Mouse (Mus musculus): ENCODE measurements around the gene Gucy1b2.

GRCm38 (mm10) chr14:62353372-62353771, 102.7 kb downstream of the Gucy1b2 start:
- TF ChIP-seq E2F4 (IDR thresholded peaks at IDR 0.05; ENCODE audit: insufficient read depth): no peak
- TF ChIP-seq CEBPB (IDR thresholded peaks at IDR 0.05; ENCODE audit: insufficient read depth, poor library complexity, severe bottlenecking): no peak
- TF ChIP-seq POLR2A (IDR thresholded peaks at IDR 0.05; ENCODE audit: insufficient read length, low read depth): no peak
- TF ChIP-seq MYOG (IDR thresholded peaks at IDR 0.05; ENCODE audit: control insufficient read depth in 1 of 3, insufficient read depth in 1 of 3, insufficient read length in 2 of 3, low read depth in 2 of 3): no peak
- TF ChIP-seq USF1 (IDR thresholded peaks at IDR 0.05; ENCODE audit: low read depth): no peak
- no peak for TF ChIP-seq MYOD1 (IDR thresholded peaks at IDR 0.05; ENCODE audit: control insufficient read depth in 1 of 3, insufficient read length in 2 of 3, low read depth in 2 of 3)
- TF ChIP-seq TCF12 (IDR thresholded peaks at IDR 0.05; ENCODE audit: insufficient read depth, poor library complexity, severe bottlenecking): no peak
- no peak for TF ChIP-seq SRF (IDR thresholded peaks at IDR 0.05; ENCODE audit: control insufficient read depth, insufficient read length, low read depth)
